Mouse (Mus musculus) heart, postnatal 0 days (tissue): ENCODE results near the gene Zbtb40. TPM values are rescaled to one million over a fixed set of nuclear protein-coding genes. Genes with fewer than 3 reads are reported as not detected.

Source experiments
- ATAC-seq: fragments of 200-750 bp; cut with Nextera tagmentation; 2 replicates; pipeline ENCODE4 v1.8.0; 2017; ENCODE audit warnings: low read depth, moderate number of reproducible peaks, moderate library complexity; ENCODE audit not compliant: insufficient read depth
- DNase-seq: peaks from one replicate; pipeline ENCODE4 v3.0.0-alpha.2; 2016; ENCODE audit warnings: low spot score
- H3K27ac ChIP-seq: fragments of 300-500 bp; sonication (generic); 2 replicates; pipeline ENCODE4 v1.5.1; 2014; ENCODE audit warnings: low read depth, mild to moderate bottlenecking
- H3K27me3 ChIP-seq: fragments of 300-500 bp; sonication (generic); 2 replicates; pipeline ENCODE4 v1.6.1; 2014; ENCODE audit warnings: low read length, mixed read lengths; ENCODE audit not compliant: control insufficient read depth, insufficient read depth
- H3K36me3 ChIP-seq: fragments of 300-500 bp; sonication (generic); replicated peaks from 2 replicates; pipeline ENCODE4 v1.6.1; 2014; ENCODE audit warnings: low read length, mixed read lengths; ENCODE audit not compliant: control insufficient read depth, insufficient read depth
- H3K4me1 ChIP-seq: fragments of 300-500 bp; sonication (generic); 2 replicates; pipeline ENCODE4 v1.6.1; 2014; ENCODE audit warnings: antibody characterized with exemption; ENCODE audit not compliant: control insufficient read depth, insufficient read depth
- H3K4me2 ChIP-seq: fragments of 300-500 bp; sonication (generic); 2 replicates; pipeline ENCODE4 v1.6.1; 2014; ENCODE audit warnings: low read depth, mild to moderate bottlenecking, low read length, moderate library complexity
- H3K4me3 ChIP-seq: fragments of 300-500 bp; sonication (generic); 2 replicates; pipeline ENCODE4 v1.5.1; 2014; ENCODE audit warnings: low read depth, low read length
- H3K9ac ChIP-seq: fragments of 300-500 bp; sonication (generic); replicated peaks from 2 replicates; pipeline ENCODE4 v1.6.1; 2014; ENCODE audit warnings: low read depth, low read length, mixed read lengths
- H3K9me3 ChIP-seq: fragments of 300-500 bp; sonication (generic); replicated peaks from 2 replicates; pipeline ENCODE4 v1.6.1; 2016; ENCODE audit warnings: low read length; ENCODE audit not compliant: control insufficient read depth
- CTCF ChIP-seq: IDR thresholded peaks from 2 replicates; pipeline ENCODE4 v1.5.1; 2016; ENCODE audit warnings: antibody characterized with exemption, control low read depth, low read depth
- EP300 ChIP-seq: IDR thresholded peaks from 2 replicates; pipeline ENCODE4 v1.6.1; 2016; ENCODE audit warnings: antibody characterized with exemption, low read depth
- WGBS: fragments of 180-500 bp; shearing (Covaris S2); extraction: QIAGEN DNeasy Blood & Tissue Kit; methylation state at CpG from one replicate; pipeline ENCODE4 v1.1.7; 2014; 5-methylcytosine and 5-hydroxymethylcytosine counted together
- polyA plus RNA-seq: library from polyadenylated mRNA; unstranded; fragments of >200 nt; fragmentation: Nextera tagmentation; extraction: Ambion mirVana; gene quantifications from 2 replicates; pipeline ENCODE4 v1.2.1, GENCODE M21; 2015
- total RNA-seq: library from RNA; depleted of rRNA; stranded (reverse); fragments of >200 nt; gene quantifications from 2 replicates; pipeline ENCODE4 v1.2.3, GENCODE M21; 2014; ENCODE audit warnings: low replicate concordance

The Zbtb40 gene
- total and polyA plus RNA-seq, 2 experiments from 2014 or later: 1.1 to 6.8 TPM

GRCm38 (mm10) chr4:136996933-136997332, 51.7 kb downstream of the Zbtb40 start:
- no peaks in the 10 kb centered on the region for H3K4me1 ChIP-seq
- H3K9me3 ChIP-seq: no peaks in the 10 kb centered on the region
- H3K27ac ChIP-seq: no peak overlapping the region
- WGBS: 81% methylated on average over 7 of the region's 7 CpGs
- H3K4me3 ChIP-seq: no peak overlapping the region
- no peaks in the 10 kb centered on the region for H3K27me3 ChIP-seq
- no peak overlapping the region for H3K4me2 ChIP-seq
- no peak for DNase-seq
- H3K36me3 ChIP-seq: peaks cover 66% of the 10 kb centered on the region
- ATAC-seq: no peak
- no peak overlapping the region for H3K9ac ChIP-seq
- no peak for TF ChIP-seq CTCF
- TF ChIP-seq EP300: no peak

DNA sequence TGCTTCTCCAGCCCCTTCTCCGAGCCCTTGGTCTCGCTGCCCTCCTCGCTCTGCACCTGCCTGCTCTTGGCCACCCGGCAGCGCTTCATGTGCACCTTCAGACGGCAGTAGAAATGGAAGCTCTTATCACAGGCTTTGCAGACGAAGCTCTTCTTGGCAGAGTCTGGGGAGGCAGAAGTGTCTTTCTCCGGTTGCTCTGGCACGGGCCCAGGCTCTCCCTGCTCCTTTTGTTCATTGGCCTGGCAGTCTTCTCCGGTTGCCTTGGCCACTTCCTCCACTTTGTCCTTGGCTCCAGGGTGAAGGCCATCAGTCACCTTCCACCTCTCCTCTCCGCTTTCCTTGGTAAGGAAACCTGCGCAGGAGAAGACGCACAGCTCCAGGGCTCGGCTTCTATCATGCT, 53.2 kb downstream of the Zbtb40 start:
- DNase-seq (no peak), ATAC-seq (no peak)
- TF ChIP-seq EP300 (no peak), CTCF (no peak)
- H3K4me1 ChIP-seq: no peaks in the 10 kb centered on the region
- WGBS: 78% methylated on average over 14 of the region's 14 CpGs
- no peaks in the 10 kb centered on the region for H3K27me3 ChIP-seq
- no peaks in the 10 kb centered on the region for H3K9me3 ChIP-seq
- no peak overlapping the region for H3K27ac ChIP-seq
- H3K4me2 ChIP-seq: no peak overlapping the region
- no peak overlapping the region for H3K9ac ChIP-seq
- H3K4me3 ChIP-seq: no peak overlapping the region
- peaks cover 73% of the 10 kb centered on the region for H3K36me3 ChIP-seq

- H3K9ac ChIP-seq: no peak overlapping the region
- no peak overlapping the region for H3K4me3 ChIP-seq
- no peak for TF ChIP-seq EP300
- TF ChIP-seq CTCF: no peak
- 70% methylated on average over 9 of the region's 9 CpGs for WGBS
- DNase-seq: no peak
- H3K9me3 ChIP-seq: no peaks in the 10 kb centered on the region
- H3K27ac ChIP-seq: no peak overlapping the region
- H3K27me3 ChIP-seq: 0 out of 2 replicates have a peak, but pooled peaks cover 4% of the 10 kb centered on the region
- ATAC-seq: no peak
- H3K36me3 ChIP-seq: peaks cover 14% of the 10 kb centered on the region; the same call in 1 of the 2 replicates
- H3K4me1 ChIP-seq: no peaks in the 10 kb centered on the region
- H3K4me2 ChIP-seq: no peak overlapping the region
These were observed 66.5 kb downstream of the Zbtb40 start for GRCm38 (mm10) chr4:136981993-136982695.

DNA sequence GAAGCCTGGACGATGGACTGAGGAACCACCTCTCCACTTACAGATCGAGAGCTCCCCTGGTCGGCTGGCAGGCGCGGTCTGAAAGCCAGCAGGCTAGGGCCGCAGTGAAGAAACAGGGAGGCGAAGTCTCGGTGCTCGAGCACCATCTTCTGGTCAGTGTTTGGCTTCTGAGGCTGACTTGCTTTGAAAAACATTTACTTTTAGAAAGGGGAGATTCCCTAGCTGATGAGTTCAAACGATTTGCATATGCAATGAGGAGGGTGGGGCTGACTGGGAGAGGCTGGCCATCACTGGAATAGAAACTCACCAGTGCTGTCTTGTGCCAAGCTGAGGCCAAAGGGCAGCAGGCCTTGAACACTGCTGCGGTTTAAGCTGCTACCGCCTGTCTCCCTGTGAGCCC, 67.3 kb downstream of the Zbtb40 start:
- Histone ChIP-seq H3K4me2 (no peak overlapping the region), H3K9me3 (no peaks in the 10 kb centered on the region), H3K27me3 (0 out of 2 replicates have a peak, but pooled peaks cover 4% of the 10 kb centered on the region), H3K4me1 (no peaks in the 10 kb centered on the region), H3K27ac (no peak overlapping the region), H3K4me3 (no peak overlapping the region), H3K36me3 (0 out of 2 replicates have a peak, but pooled peaks cover 6% of the 10 kb centered on the region), H3K9ac (no peak overlapping the region)
- no peak for ATAC-seq
- 21% methylated on average over 12 of the region's 12 CpGs for WGBS
- TF ChIP-seq EP300 (no peak), CTCF (peak; percentile 60)
- DNase-seq: peak; percentile 38

DNA sequence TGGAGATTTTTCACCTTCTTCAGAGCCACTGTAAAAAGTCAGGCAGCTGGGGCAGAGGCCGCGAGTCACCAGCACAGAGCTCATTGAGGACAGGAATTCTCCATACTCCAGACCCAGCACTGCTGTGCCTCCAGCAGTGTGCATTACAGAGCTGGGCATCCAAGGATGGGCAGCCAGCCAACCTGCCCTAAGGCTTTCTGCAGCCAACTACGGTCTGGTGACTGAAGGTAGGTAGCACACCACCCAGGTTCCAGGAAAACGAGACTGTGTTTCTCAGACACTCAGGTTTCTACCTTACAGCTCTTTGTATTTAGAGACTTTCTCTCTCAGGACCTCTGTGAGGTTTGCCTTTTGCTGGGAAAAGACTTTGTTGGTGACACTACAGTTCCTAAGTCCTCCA, 67.7 kb downstream of the Zbtb40 start:
- Histone ChIP-seq H3K4me3 (no peak overlapping the region), H3K4me2 (no peak overlapping the region), H3K27me3 (0 out of 2 replicates have a peak, but pooled peaks cover 4% of the 10 kb centered on the region), H3K9ac (no peak overlapping the region), H3K36me3 (0 out of 2 replicates have a peak, but pooled peaks cover 5% of the 10 kb centered on the region), H3K9me3 (no peaks in the 10 kb centered on the region), H3K4me1 (no peaks in the 10 kb centered on the region), H3K27ac (no peak overlapping the region)
- 62% methylated on average over 4 of the region's 4 CpGs for WGBS
- ATAC-seq: no peak
- no peak for DNase-seq
- TF ChIP-seq CTCF (no peak), EP300 (no peak)

DNA sequence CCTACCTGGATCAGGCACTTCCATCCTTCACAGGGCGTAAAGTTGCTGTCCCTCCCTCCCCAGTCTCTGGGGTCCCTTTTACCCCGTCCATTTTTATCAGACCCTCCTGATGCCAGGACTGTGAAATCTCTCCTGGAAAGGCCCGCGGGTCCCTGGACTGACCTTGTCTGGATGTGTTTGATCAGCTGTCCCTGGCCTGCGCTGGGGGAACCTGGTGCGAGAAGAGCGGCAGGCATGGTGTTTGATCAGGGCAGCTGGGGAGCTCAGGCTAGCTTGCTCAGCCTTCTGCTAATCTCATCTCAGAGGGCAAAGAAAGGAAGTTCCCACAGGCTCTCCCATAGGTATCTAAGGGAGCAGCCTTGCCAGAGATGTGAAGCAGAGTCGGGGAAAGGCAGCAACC, 71.4 kb downstream of the Zbtb40 start:
- Histone ChIP-seq H3K27ac (no peak overlapping the region), H3K4me1 (no peaks in the 10 kb centered on the region), H3K27me3 (peaks cover 21% of the 10 kb centered on the region; the same call in 1 of the 2 replicates), H3K36me3 (no peaks in the 10 kb centered on the region), H3K9me3 (no peaks in the 10 kb centered on the region), H3K4me3 (no peak overlapping the region), H3K4me2 (no peak overlapping the region), H3K9ac (no peak overlapping the region)
- TF ChIP-seq CTCF: no peak
- no peak for TF ChIP-seq EP300
- ATAC-seq (no peak), DNase-seq (no peak)
- 43% methylated on average over 8 of the region's 8 CpGs for WGBS
